Mouse (Mus musculus) kidney, adult 2 months (tissue): ENCODE data around the gene Rpl19.

Experiments
- CTCF ChIP-seq: fragments of 200-500 bp; conservative IDR thresholded peaks from 2 replicates; pipeline ENCODE4 v1.5.1; 2011; ENCODE audit warnings: low read depth, mild to moderate bottlenecking, control low read depth, low read length, moderate library complexity, mixed read lengths; ENCODE audit not compliant: insufficient read depth, insufficient read length
- POLR2A ChIP-seq: fragments of 200-500 bp; IDR thresholded peaks from one replicate; pipeline ENCODE4 v1.6.1; 2011; ENCODE audit warnings: low read depth, low read length, control low read depth

DNA sequence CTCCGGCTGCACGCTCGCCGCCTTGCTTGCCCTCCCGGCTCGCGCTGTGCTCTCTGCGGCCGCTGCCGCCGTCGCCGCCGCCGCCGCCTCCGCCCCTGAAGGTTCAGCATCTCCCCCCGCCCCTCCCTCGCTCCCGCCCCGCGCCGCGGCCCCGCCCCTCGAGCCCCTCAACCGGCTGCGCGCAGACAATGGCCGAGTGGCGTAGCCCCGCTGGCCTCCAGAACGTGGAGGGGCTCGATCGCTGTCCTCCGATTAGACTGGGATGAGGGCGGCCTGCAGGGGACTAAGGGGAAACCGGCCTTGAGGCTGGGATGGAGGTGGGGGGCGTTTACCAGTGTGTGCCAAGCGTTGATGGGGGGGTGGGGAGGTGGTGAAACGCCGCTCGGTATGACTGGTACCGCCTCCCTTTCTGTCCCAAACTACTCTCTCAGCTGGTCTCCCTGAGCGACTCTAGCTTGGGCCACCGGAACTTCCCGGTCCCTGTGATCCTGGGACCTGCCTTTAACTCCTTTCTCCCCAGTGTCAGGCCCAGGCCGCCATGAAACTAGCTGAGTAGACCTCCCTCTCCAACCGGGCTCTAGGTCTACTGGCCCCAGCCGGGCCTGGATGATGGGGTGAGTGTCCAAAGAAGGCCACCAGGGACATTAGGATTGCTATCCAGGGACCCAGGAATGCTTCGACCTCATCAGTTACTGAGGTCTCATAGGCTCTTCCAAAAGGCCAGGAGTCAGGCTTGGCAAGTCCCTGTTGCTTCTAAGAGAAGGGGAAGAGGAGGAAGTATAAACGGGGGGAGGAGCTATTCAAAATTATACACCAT is 3.7 kb upstream of the Rpl19 start, which contains the start of gene Cacnb1:
- TF ChIP-seq CTCF (no peak), POLR2A (no peak)
